Mouse (Mus musculus): ENCODE data around the gene Eef1a1. TPM values are rescaled to one million over a fixed set of nuclear protein-coding genes. Genes with fewer than 3 reads are reported as not detected.

Eef1a1 gene
- 2,607 and 2,711 TPM in 2 replicates for polyA plus RNA-seq (2015; fragmentation: Nextera tagmentation; extraction: Ambion mirVana)

DNA sequence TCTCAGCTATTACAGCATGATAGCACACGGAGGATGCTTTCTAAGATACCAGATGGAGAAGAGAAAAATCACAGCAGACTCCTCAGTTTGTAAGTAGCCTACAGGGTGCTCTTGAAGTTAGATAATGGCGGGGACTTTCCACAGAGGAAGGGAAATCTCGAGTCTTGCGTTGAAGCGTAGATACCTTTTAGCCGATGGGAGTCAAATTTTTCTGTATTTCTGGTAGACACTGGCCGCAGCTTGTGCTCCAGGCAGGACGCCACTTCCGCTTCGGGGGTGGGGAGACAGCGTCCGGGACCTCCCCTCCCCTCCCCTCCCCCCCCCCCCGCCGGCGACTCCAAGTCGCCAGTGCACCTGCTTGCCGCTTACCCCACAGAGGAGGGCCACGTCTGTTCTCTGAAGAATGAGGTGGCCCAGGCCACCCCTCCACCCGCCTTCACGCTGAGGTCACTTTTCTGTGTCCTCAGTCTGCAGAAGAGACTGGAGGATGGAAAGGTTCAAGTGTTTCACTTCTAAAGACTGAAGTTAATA is at the start of gene Eef1a1:
Eef1a1 (minus strand) TSS at position 262 of the 531 bp plus-strand sequence.
- DNase-seq, result no peak
- Histone ChIP-seq H3K27me3 (0 out of 2 replicates have a peak, but pooled peaks cover 5% of the 10 kb centered on the region), H3K4me1 (replicated peaks) (peaks cover 4% of the 10 kb centered on the region; the same call in 1 of the 2 replicates), H3K9me3 (replicated peaks) (no peaks in the 10 kb centered on the region), H3K36me3 (no peaks in the 10 kb centered on the region), H3K4me2 (peak within 1 kb of the TSS; percentile 58), H3K27ac (no peak within 1 kb of the TSS), H3K9ac (peak within 1 kb of the TSS; percentile 49; the same call in 1 of the 2 replicates), H3K4me3 (replicated peaks) (peak within 1 kb of the TSS; percentile 47)
- WGBS (ENCODE audit: insufficient replicate concordance), result 5% methylated on average over 16 of the region's 20 CpGs
- peak; percentile 44; the same call in 1 of the 2 replicates for ATAC-seq (ENCODE audit: low read depth)

DNA sequence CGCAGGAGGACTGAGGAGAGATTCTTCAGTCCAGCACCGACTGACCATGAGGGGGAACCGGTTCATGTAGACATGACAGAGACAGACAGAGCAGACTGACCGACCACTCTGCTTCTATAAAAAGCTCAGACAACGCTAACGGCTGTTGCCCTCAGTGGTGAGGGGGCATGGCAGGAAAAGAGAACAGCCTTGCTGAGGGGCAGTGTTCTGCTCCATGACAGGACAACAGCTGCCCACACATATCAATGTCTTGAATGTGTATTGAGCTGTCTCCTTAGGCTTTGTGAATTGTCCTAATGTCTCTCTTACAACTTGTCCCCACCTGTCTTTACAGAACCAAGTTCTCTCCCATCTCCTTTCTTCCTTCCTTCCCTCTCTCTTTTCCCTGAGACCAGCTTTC is 49.5 kb upstream of the Eef1a1 start:
- no peaks in the 10 kb centered on the region for H3K9me3 ChIP-seq (replicated peaks)
- no peak overlapping the region for H3K9ac ChIP-seq
- DNase-seq, result no peak

DNA sequence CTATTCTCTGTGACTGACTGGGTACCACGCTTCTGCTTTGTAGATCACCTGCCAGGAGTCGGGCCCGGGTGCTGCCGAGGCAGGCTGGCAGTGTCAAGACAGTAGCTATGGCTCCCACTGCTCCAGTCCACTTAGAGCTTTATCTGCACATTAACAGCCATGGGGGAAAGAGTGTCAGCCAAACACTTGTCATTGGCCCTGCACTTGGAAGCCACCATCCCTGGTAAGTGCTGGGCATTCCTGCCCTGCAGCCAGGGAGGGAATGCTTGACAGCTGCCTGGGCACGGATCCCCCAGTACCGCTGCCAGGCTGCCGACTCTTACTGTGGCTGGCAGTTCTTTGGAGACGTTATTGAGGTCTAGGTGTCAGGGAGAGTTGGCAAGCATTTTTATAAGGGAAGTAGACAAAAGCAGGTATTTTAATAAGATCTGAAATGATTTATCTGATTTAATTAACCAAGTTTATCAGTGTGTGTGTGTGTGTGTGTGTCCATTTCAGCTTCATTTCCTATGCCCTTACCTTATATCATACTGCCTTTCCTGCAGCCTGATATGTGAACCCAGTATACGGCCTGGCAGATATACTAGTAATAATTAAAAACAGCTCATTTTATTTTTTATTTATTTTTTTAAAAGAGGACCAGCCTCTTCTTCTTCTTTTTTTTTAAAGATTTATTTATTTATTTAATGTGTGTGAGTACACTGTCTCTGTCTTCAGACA is 48.4 kb upstream of the Eef1a1 start:
- Histone ChIP-seq H3K27me3 (no peaks in the 10 kb centered on the region), H3K4me3 (replicated peaks) (no peak overlapping the region), H3K4me1 (replicated peaks) (no peaks in the 10 kb centered on the region), H3K9me3 (replicated peaks) (no peaks in the 10 kb centered on the region), H3K9ac (no peak overlapping the region), H3K36me3 (no peaks in the 10 kb centered on the region), H3K27ac (no peak overlapping the region), H3K4me2 (no peak overlapping the region)
- 85% methylated on average over 9 of the region's 9 CpGs for WGBS (ENCODE audit: insufficient replicate concordance)
- no peak for ATAC-seq (ENCODE audit: low read depth)
- DNase-seq, result no peak

More for the DNA sequence above, 49.5 kb upstream of the Eef1a1 start:
- no peak overlapping the region for H3K4me3 ChIP-seq (replicated peaks)
- 33% methylated on average over 6 of the region's 6 CpGs for WGBS (ENCODE audit: insufficient replicate concordance)
- ATAC-seq (ENCODE audit: low read depth), result no peak
- H3K4me2 ChIP-seq, result no peak overlapping the region
- H3K27ac ChIP-seq, result no peak overlapping the region
- no peaks in the 10 kb centered on the region for H3K36me3 ChIP-seq
- H3K4me1 ChIP-seq (replicated peaks), result no peaks in the 10 kb centered on the region
- no peaks in the 10 kb centered on the region for H3K27me3 ChIP-seq

DNA sequence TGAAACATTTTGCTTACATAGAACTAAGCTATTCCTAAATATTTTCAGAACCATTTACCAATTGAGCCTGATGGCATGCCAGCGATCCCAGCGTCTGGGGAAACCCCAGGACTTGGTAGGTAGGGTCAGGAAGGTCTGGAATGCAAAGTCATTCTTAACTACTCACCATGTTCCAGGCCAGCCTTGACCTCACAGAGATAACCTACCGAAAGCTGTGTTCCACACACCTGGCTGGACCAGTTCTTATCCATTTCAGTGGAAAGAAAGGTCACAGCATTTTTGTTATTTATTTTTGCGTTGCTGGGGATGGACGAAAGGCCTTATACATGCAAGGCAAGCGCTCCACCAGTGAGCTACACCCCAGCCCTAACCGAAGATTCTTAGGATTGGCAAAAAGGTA is 45.7 kb upstream of the Eef1a1 start:
- H3K9me3 ChIP-seq (replicated peaks), result no peaks in the 10 kb centered on the region
- H3K4me3 ChIP-seq (replicated peaks), result no peak overlapping the region
- H3K27me3 ChIP-seq, result no peaks in the 10 kb centered on the region
- no peaks in the 10 kb centered on the region for H3K36me3 ChIP-seq
- H3K9ac ChIP-seq, result no peak overlapping the region
- 0 out of 2 replicates have a peak, but pooled peaks cover 5% of the 10 kb centered on the region for H3K4me1 ChIP-seq (replicated peaks)
- no peak for DNase-seq
- H3K4me2 ChIP-seq, result no peak overlapping the region
- ATAC-seq (ENCODE audit: low read depth), result no peak
- WGBS (ENCODE audit: insufficient replicate concordance), result 75% methylated on average over 7 of the region's 7 CpGs
- H3K27ac ChIP-seq, result peak overlapping the region; percentile 23; the same call in 1 of the 2 replicates

DNA sequence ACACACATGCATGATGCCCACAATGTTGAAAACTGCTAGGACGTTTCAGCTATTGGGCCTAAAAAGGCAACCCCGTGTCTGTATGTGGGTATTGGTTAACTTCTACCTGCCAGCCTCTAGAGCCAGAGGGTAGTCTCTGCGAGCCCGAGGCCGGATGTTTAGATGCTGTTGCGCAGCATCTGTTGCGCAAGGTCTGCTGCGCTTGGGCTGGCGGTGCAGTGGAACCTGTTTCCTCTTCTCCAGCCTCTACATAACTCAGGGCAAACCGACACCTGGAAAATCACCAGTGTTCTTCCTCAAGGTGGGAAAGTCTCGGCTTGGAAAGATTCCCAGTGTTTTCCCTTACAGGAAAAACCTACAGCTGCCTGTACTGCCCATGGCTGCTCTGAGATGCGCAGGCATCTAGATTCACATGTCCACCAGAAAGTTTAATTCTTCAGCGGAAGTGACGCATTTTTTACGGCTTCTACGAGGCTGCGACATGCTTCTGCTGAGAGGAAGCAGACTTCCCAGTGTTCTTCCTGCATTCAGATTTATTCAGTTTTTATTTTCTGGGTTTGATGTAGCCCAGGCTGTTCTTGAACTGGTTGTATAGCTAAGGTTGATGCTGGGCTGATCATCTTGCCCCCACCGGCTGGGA is 44.5 kb upstream of the Eef1a1 start:
- ATAC-seq (ENCODE audit: low read depth) (peak; percentile 60), DNase-seq (peak; percentile 16)
- H3K4me3 ChIP-seq (replicated peaks), result no peak overlapping the region
- H3K9ac ChIP-seq, result no peak overlapping the region
- peaks cover 7% of the 10 kb centered on the region for H3K4me1 ChIP-seq (replicated peaks)
- H3K27me3 ChIP-seq, result no peaks in the 10 kb centered on the region
- peak overlapping the region; percentile 79 for H3K27ac ChIP-seq
- WGBS (ENCODE audit: insufficient replicate concordance), result 47% methylated on average over 18 of the region's 18 CpGs
- H3K36me3 ChIP-seq, result no peaks in the 10 kb centered on the region
- no peaks in the 10 kb centered on the region for H3K9me3 ChIP-seq (replicated peaks)
- no peak overlapping the region for H3K4me2 ChIP-seq

DNA sequence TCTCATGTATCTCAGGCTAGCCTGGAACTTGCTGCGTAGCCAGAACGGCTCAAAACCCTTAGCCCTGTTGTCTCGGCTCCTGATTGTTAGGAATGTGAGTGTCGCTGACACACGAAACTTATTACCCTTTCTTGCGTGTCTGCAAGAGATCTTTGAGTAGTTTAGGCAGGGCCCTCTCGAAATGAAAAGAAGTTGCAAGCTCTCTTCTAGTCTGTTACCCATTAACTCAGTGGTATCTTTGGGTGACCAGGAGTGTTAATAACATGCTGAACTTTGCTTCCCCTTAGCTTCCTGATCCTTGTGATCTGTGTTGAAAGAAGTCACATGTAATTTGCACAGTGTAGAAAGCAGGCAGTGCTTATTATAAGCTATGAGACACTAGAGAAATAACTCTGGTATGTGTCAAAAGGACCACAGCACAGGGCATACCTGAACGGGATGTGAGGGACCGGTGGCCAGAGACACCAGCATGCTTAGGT is 43.4 kb upstream of the Eef1a1 start:
- Histone ChIP-seq H3K27me3 (no peaks in the 10 kb centered on the region), H3K4me2 (no peak overlapping the region; the same call in 1 of the 2 replicates), H3K9ac (no peak overlapping the region), H3K4me3 (replicated peaks) (no peak overlapping the region), H3K9me3 (replicated peaks) (no peaks in the 10 kb centered on the region), H3K27ac (peak overlapping the region; percentile 79), H3K36me3 (no peaks in the 10 kb centered on the region), H3K4me1 (replicated peaks) (peaks cover 12% of the 10 kb centered on the region)
- 64% methylated on average over 9 of the region's 9 CpGs for WGBS (ENCODE audit: insufficient replicate concordance)
- ATAC-seq (ENCODE audit: low read depth) (peak; percentile 42), DNase-seq (no peak)

DNA sequence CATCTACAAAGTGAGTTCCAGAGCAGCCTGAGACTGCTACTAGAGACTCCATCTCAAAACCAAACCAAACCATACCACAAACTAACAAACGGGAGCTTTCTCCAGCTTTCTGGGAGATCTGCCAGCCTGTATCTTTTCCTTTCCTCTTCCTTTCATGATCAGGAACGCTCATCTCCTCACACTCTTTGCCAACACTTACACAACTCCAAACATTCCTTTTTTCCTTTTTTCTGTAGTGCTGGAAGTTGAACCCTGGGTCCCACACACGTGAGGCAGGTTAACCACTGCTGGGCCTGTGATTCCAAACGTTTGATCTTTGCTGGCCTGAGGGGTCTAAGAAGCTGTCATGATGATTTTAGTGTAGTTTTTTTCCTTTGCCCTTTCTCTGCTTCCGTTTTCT is 42.9 kb upstream of the Eef1a1 start:
- DNase-seq (no peak), ATAC-seq (ENCODE audit: low read depth) (no peak)
- no peaks in the 10 kb centered on the region for H3K36me3 ChIP-seq
- peak overlapping the region; percentile 79 for H3K27ac ChIP-seq
- no peak overlapping the region for H3K4me2 ChIP-seq
- H3K9ac ChIP-seq, result no peak overlapping the region
- no peaks in the 10 kb centered on the region for H3K9me3 ChIP-seq (replicated peaks)
- WGBS (ENCODE audit: insufficient replicate concordance), result 37% methylated on average over 5 of the region's 5 CpGs
- peaks cover 17% of the 10 kb centered on the region for H3K4me1 ChIP-seq (replicated peaks)
- no peak overlapping the region for H3K4me3 ChIP-seq (replicated peaks)
- no peaks in the 10 kb centered on the region for H3K27me3 ChIP-seq

DNA sequence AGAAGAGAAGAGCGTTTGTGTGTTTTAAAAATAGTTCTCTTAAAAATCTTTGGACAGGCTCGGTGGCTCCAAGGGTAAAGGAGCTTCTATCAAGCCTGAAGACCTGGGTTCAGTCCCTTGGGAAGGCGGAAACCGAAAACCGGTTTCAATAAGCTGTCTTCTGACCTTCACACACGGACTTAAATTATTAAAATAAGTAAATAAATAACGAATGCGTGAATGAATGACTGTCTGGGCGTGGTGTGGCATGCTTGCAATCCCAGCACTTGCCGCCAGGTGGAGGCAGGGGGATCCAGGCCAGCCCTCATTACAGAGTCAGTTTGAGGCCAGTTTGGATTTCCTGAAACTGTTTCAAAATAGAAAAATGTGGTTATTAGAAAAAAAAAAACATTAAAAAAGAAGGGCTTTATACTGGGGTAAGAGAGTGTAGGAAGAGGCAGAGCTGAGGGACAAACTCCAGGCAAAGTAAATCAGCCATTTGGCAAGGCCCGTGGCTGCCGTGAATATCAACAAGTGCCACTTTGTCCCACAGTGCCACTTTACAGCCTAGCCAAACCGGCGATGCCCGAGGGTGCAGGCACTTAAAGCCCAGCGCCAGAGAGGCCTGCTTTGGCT is 38.9 kb upstream of the Eef1a1 start:
- peak overlapping the region; percentile 75 for H3K27ac ChIP-seq
- H3K9ac ChIP-seq, result peak overlapping the region; percentile 65
- WGBS (ENCODE audit: insufficient replicate concordance), result 3% methylated on average over 16 of the region's 16 CpGs
- peak; percentile 57 for ATAC-seq (ENCODE audit: low read depth)
- H3K9me3 ChIP-seq (replicated peaks), result no peaks in the 10 kb centered on the region
- 0 out of 2 replicates have a peak, but pooled peaks cover 3% of the 10 kb centered on the region for H3K27me3 ChIP-seq
- H3K4me2 ChIP-seq, result peak overlapping the region; percentile 87
- peak; percentile 74 for DNase-seq
- peak overlapping the region; percentile 62 for H3K4me3 ChIP-seq (replicated peaks)
- no peaks in the 10 kb centered on the region for H3K36me3 ChIP-seq
- peaks cover 20% of the 10 kb centered on the region for H3K4me1 ChIP-seq (replicated peaks)

DNA sequence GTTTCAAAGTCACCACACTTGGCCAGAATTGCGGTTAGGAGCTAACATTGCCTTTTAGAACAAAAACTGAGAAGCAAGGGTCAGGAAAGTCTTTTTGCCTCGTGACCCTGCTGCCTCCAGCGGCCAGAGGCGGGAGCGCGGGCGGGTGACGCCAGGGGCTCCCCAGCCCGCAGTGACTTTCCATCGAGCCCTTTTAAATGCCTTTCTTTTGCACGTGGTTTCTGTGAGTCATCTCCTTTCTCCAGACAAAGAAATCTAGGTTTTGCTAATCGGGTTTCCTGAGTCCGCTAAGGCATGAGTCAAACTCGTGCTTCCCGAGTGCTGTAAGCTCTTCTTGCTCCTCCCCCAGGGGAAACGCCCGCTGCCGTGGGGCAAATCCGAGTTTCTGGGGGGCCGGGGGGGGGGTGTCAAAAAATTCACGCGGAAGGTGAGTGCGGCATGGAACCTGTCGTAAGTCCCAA is 38.4 kb upstream of the Eef1a1 start:
- peak overlapping the region; percentile 75 for H3K27ac ChIP-seq
- under 1% methylated on average over 24 of the region's 24 CpGs for WGBS (ENCODE audit: insufficient replicate concordance)

DNA sequence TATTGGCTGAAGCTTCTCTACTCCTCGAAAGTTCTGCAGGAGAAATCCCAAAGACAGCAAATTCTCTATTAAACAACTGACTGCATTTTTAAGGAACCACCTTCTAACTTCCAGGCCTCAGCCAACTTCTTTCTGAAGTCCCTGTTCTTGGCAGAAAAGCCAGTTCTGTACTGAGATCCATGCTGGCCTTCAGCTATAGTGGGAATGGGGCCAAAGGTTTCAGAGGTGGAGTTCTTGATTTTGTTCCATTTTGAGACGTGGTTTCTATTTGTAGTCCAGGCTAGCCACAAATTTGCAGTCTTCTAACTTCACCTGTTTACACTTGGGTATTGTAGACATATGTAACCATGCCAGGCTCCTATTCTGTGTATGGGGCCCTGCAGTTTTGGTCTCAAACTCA is 37.3 kb upstream of the Eef1a1 start:
- DNase-seq, result no peak
- Histone ChIP-seq H3K27me3 (0 out of 2 replicates have a peak, but pooled peaks cover 3% of the 10 kb centered on the region), H3K4me2 (no peak overlapping the region), H3K36me3 (no peaks in the 10 kb centered on the region), H3K9ac (no peak overlapping the region), H3K4me3 (replicated peaks) (no peak overlapping the region), H3K27ac (0 out of 2 replicates have a peak overlapping the region, but pooled peaks have one; percentile 16), H3K9me3 (replicated peaks) (no peaks in the 10 kb centered on the region), H3K4me1 (replicated peaks) (peaks cover 22% of the 10 kb centered on the region)
- ATAC-seq (ENCODE audit: low read depth), result no peak
- 78% methylated on average over 2 of the region's 2 CpGs for WGBS (ENCODE audit: insufficient replicate concordance)

More for the DNA sequence above, 38.4 kb upstream of the Eef1a1 start:
- Histone ChIP-seq H3K9me3 (replicated peaks) (no peaks in the 10 kb centered on the region), H3K4me3 (replicated peaks) (peak overlapping the region; percentile 62), H3K4me2 (peak overlapping the region; percentile 87), H3K36me3 (no peaks in the 10 kb centered on the region), H3K27me3 (0 out of 2 replicates have a peak, but pooled peaks cover 3% of the 10 kb centered on the region), H3K4me1 (replicated peaks) (peaks cover 20% of the 10 kb centered on the region), H3K9ac (peak overlapping the region; percentile 65)
- peak; percentile 69 for DNase-seq
- peak; percentile 66 for ATAC-seq (ENCODE audit: low read depth)
